Mouse (Mus musculus) lung, embryonic 14.5 days (tissue): Measurements from ENCODE around the gene Stambp. TPM values are rescaled to one million over a fixed set of nuclear protein-coding genes. Genes with fewer than 3 reads are reported as not detected.

Experiments
- ATAC-seq: fragments of 200-750 bp; cut with Nextera tagmentation; 2 replicates; pipeline ENCODE4 v1.8.0; 2017; ENCODE audit warnings: mild to moderate bottlenecking, moderate TSS enrichment, moderate library complexity; ENCODE audit not compliant: insufficient read depth
- DNase-seq: peaks from one replicate; pipeline ENCODE4 v3.0.0-alpha.2; 2015
- H3K27ac ChIP-seq: fragments of 300-500 bp; sonication (generic); 2 replicates; pipeline ENCODE4 v1.5.1; 2014; ENCODE audit warnings: low read depth, mild to moderate bottlenecking, moderate library complexity
- H3K27me3 ChIP-seq: fragments of 300-500 bp; sonication (generic); 2 replicates; pipeline ENCODE4 v1.6.1; 2014; ENCODE audit warnings: low read length, control low read depth; ENCODE audit not compliant: insufficient read depth
- H3K36me3 ChIP-seq: fragments of 300-500 bp; sonication (generic); 2 replicates; pipeline ENCODE4 v1.6.1; 2014; ENCODE audit warnings: control low read depth; ENCODE audit not compliant: insufficient read depth
- H3K4me1 ChIP-seq: fragments of 300-500 bp; sonication (generic); 2 replicates; pipeline ENCODE4 v1.6.1; 2014; ENCODE audit warnings: antibody characterized with exemption, control low read depth; ENCODE audit not compliant: insufficient read depth
- H3K4me2 ChIP-seq: fragments of 300-500 bp; sonication (generic); 2 replicates; pipeline ENCODE4 v1.6.1; 2014; ENCODE audit warnings: mild to moderate bottlenecking
- H3K4me3 ChIP-seq: fragments of 300-500 bp; sonication (generic); 2 replicates; pipeline ENCODE4 v1.5.1; 2014; ENCODE audit warnings: low read depth, low read length
- H3K9ac ChIP-seq: fragments of 300-500 bp; sonication (generic); 2 replicates; pipeline ENCODE4 v1.6.1; 2014
- H3K9me3 ChIP-seq: fragments of 300-500 bp; sonication (generic); 2 replicates; pipeline ENCODE4 v1.6.1; 2016; ENCODE audit warnings: low read depth, low read length, control low read depth
- CTCF ChIP-seq: IDR thresholded peaks from 2 replicates; pipeline ENCODE4 v1.5.1; 2016; ENCODE audit warnings: antibody characterized with exemption, low read depth
- WGBS: fragments of 180-500 bp; shearing (Covaris S2); extraction: QIAGEN DNeasy Blood & Tissue Kit; methylation state at CpG from one replicate; pipeline ENCODE4 v1.1.7; 2014; 5-methylcytosine and 5-hydroxymethylcytosine counted together
- polyA plus RNA-seq: library from polyadenylated mRNA; unstranded; fragments of >200 nt; fragmentation: Nextera tagmentation; extraction: Ambion mirVana; gene quantifications from 2 replicates; pipeline ENCODE4 v1.2.1, GENCODE M21; 2014

Stambp gene
- polyA plus RNA-seq, 1 experiment from 2014 or later, result 18.6 TPM

GRCm38 (mm10) chr6:83510210-83510609 is 62.3 kb downstream of the Stambp start:
- WGBS, result 53% methylated on average over 2 of the region's 2 CpGs
- no peak overlapping the region for H3K4me3 ChIP-seq
- no peaks in the 10 kb centered on the region for H3K27me3 ChIP-seq
- ATAC-seq, result no peak
- H3K9me3 ChIP-seq, result no peaks in the 10 kb centered on the region
- H3K36me3 ChIP-seq, result no peaks in the 10 kb centered on the region
- peak; percentile 33 for DNase-seq
- no peak overlapping the region for H3K27ac ChIP-seq
- peak; percentile 41 for TF ChIP-seq CTCF
- H3K4me1 ChIP-seq, result no peaks in the 10 kb centered on the region; the same call in 1 of the 2 replicates
- no peak overlapping the region for H3K4me2 ChIP-seq
- no peak overlapping the region for H3K9ac ChIP-seq

DNA sequence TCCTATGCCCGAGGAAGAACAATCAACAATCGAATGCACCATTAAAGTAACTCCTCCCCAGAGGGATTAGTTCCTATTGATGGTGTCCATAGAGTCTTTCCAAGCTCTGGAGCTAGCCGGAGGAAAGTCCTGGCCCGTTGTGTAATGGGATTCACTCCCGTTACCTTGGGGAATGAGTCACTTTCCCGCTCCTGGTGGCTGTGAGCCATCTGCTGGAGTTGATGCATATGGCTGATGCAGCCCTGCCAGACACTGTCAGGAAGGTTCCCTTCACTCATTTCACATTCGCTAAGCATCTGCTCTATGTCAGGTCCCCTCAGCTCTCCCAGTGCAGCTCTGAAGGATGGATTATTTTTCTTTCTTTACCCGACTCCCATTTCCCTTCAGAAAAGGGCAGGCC is 63.1 kb downstream of the Stambp start:
- ATAC-seq (no peak), DNase-seq (peak; percentile 18)
- H3K9me3 ChIP-seq, result no peaks in the 10 kb centered on the region
- WGBS, result 38% methylated on average over 8 of the region's 8 CpGs
- H3K27ac ChIP-seq, result no peak overlapping the region
- no peaks in the 10 kb centered on the region for H3K27me3 ChIP-seq
- no peak overlapping the region for H3K9ac ChIP-seq
- no peak overlapping the region for H3K4me2 ChIP-seq
- H3K4me3 ChIP-seq, result no peak overlapping the region
- H3K4me1 ChIP-seq, result no peaks in the 10 kb centered on the region; the same call in 1 of the 2 replicates
- TF ChIP-seq CTCF, result peak; percentile 38; the same call in 1 of the 2 replicates
- no peaks in the 10 kb centered on the region for H3K36me3 ChIP-seq

DNA sequence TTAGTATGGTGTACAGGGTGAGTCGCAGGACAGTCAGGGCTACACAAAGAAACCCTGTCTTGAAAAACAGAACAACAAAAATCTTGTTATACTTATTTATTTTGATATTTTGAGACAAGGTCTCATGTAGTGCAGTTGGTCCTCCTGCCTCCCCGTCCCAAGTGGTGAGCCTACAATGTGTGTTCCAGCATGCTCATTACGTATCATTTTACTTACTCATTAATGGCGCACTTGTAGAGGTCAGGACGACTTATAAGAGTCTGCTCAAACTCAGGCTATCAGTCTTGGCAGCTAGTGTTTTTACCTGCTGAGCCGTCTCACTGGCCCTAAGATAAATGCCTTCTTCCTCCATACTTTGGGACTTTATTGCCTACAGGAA is 65.4 kb downstream of the Stambp start:
- Histone ChIP-seq H3K4me2 (peak overlapping the region; percentile 72), H3K27me3 (no peaks in the 10 kb centered on the region), H3K4me1 (no peaks in the 10 kb centered on the region; the same call in 1 of the 2 replicates), H3K4me3 (peak overlapping the region; percentile 78), H3K36me3 (no peaks in the 10 kb centered on the region), H3K27ac (peak overlapping the region; percentile 69), H3K9ac (peak overlapping the region; percentile 75), H3K9me3 (no peaks in the 10 kb centered on the region)
- DNase-seq (no peak), ATAC-seq (peak; percentile 23; the same call in 1 of the 2 replicates)
- TF ChIP-seq CTCF, result no peak
- 20% methylated on average over 6 of the region's 6 CpGs for WGBS

DNA sequence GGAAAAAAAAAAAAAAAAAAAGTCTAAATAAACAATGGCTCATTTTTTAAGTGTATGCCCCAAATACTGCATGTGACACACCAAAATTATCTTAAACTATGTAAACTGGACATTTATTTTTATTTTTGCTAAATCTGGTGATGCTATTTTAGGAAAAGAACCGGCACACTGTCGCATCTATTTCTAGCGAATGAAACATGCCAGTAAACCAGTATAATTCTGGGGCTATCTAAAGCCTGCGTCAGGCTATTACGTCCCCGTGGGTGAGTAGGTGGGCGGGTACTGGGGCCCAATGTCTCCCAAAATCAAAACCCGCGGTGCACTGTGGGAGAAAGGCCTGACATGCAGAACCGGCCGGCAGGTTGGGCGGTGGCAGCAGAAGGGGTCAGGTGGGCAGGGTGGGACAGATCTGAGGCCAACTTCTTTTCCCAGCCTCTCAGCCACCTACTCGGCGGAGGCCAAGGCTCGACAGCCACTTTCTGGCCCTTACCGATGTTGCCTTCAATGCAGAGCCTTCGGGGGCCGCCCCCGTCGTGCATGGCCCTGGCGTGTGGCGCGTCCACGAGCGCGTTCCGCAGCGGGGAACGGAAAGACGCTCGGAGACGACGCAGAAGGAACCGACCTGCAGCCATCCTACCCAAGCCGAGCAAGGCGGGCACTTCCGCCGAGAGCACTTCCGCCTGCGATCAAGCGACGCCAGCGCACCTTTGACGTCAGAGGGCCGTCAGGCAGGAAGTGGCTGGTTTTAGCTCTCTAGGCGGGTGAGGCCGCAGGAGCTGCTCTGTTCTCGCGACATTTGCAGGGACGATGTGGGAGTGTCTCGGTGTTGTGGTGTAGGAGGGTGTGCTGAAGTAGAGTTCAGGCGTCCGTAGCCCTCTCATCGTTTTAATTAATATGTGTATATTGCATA is 66.0 kb downstream of the Stambp start, which contains the start of gene Dguok:
TSS of gene Dguok (minus strand) at position 712 of the 910 bp plus-strand sequence.
- WGBS, result under 1% methylated on average over 54 of the region's 54 CpGs
- no peak for TF ChIP-seq CTCF
- DNase-seq, result peak; percentile 100

GRCm38 (mm10) chr6:83505554-83505953 is 67.0 kb downstream of the Stambp start:
- no peak for TF ChIP-seq CTCF
- Histone ChIP-seq H3K27ac (peak overlapping the region; percentile 95; the same call in 1 of the 2 replicates), H3K9ac (peak overlapping the region; percentile 75; the same call in 1 of the 2 replicates), H3K4me2 (peak overlapping the region; percentile 72), H3K4me1 (no peaks in the 10 kb centered on the region; the same call in 1 of the 2 replicates), H3K36me3 (no peaks in the 10 kb centered on the region), H3K27me3 (no peaks in the 10 kb centered on the region), H3K4me3 (peak overlapping the region; percentile 78), H3K9me3 (no peaks in the 10 kb centered on the region)
- no peak for DNase-seq
- no peak for ATAC-seq
- 81% methylated on average over 4 of the region's 4 CpGs for WGBS

More for the DNA sequence above, 66.0 kb downstream of the Stambp start, which contains the start of gene Dguok:
- H3K36me3 ChIP-seq, result no peaks in the 10 kb centered on the region
- peak; percentile 99 for ATAC-seq
- H3K27me3 ChIP-seq, result no peaks in the 10 kb centered on the region
- peak within 1 kb of the TSS; percentile 78 for H3K4me3 ChIP-seq
- H3K4me1 ChIP-seq, result no peaks in the 10 kb centered on the region; the same call in 1 of the 2 replicates
- peak within 1 kb of the TSS; percentile 95 for H3K27ac ChIP-seq
- H3K4me2 ChIP-seq, result peak within 1 kb of the TSS; percentile 72
- H3K9me3 ChIP-seq, result no peaks in the 10 kb centered on the region
- H3K9ac ChIP-seq, result peak within 1 kb of the TSS; percentile 75

GRCm38 (mm10) chr6:83503361-83503760 is 69.2 kb downstream of the Stambp start:
- Histone ChIP-seq H3K4me2 (no peak overlapping the region), H3K27me3 (no peaks in the 10 kb centered on the region), H3K4me1 (no peaks in the 10 kb centered on the region; the same call in 1 of the 2 replicates), H3K9me3 (no peaks in the 10 kb centered on the region), H3K9ac (no peak overlapping the region), H3K36me3 (no peaks in the 10 kb centered on the region), H3K27ac (no peak overlapping the region), H3K4me3 (no peak overlapping the region)
- DNase-seq (no peak), ATAC-seq (no peak)
- 70% methylated on average over 3 of the region's 3 CpGs for WGBS
- no peak for TF ChIP-seq CTCF

DNA sequence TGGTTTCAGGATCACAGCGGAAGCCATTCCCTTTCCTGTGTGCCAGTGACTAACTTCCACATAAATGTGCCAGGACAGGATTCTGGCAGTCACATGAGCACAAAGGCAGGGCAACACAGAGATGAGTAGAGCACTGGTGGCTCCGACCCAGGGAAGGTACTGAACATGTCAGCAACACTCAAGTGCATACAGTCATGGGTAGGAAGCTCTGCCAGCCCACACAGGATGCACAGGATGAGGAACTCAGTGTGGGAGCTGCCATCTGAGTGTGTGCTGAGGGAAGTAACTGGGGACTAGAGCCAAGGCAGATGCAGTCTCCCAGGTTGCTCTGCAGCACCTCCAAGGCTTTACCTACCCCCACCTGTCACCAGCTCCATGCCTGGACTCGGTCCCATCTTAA is 69.9 kb downstream of the Stambp start:
- WGBS, result 75% methylated on average over 3 of the region's 3 CpGs
- Histone ChIP-seq H3K27me3 (no peaks in the 10 kb centered on the region), H3K27ac (no peak overlapping the region), H3K9me3 (no peaks in the 10 kb centered on the region), H3K4me2 (no peak overlapping the region), H3K4me3 (no peak overlapping the region), H3K9ac (no peak overlapping the region), H3K4me1 (no peaks in the 10 kb centered on the region; the same call in 1 of the 2 replicates), H3K36me3 (no peaks in the 10 kb centered on the region)
- ATAC-seq, result no peak
- no peak for DNase-seq
- TF ChIP-seq CTCF, result no peak
